Mouse (Mus musculus): ENCODE data around the gene Rrnad1.

GRCm38 (mm10) chr3:87972203-87972664 is 41.7 kb upstream of the Rrnad1 start:
- no peak for TF ChIP-seq CTCF (IDR thresholded peaks at IDR 0.05; ENCODE audit: extremely low read depth, insufficient read length, insufficient replicate concordance, low read depth, low read length)
- TF ChIP-seq POLR2A (IDR thresholded peaks at IDR 0.05; ENCODE audit: low read depth, low read length): no peak
